In the genomic region with DNA sequence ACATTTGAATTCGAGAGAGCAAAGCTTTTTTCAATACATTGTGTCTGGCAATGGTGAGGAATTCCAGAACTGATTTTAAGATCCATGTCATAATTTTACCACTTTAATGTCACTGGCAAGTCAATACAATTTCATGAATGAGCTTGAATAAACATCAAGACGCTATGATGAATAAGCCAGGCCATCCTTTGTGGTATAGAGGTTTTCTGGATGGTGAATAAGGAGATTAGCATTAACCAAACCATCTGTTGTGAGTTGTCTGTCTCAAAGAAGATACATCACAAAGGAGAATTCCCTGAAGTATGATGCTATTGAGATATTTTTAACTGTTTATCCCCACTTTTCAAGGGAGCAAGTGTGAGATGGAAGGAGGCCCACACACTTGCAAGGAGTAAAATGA, we compare ENCODE assay signal across 18 mouse cellular contexts.
"Had no signal": no experiment of that assay in that cellular context is flagged by ENCODE, and none has a peak within 500 bp of the region (broad histone marks: within the 10 kb centered on the region; RNA-seq: fewer than 3 reads in every experiment).

No protein-coding gene starts in this region.

- DNase-seq: kidney, adult 11 months; kidney, adult 8-10 months; kidney, postnatal 10 days; kidney, postnatal 36 days; left cerebral cortex, postnatal 4 days; liver, embryonic 13.5 days; lung, adult 2 months; lung, postnatal 14 days; lung, postnatal 4 days; right cerebral cortex, adult 18-20 months; right cerebral cortex, postnatal 14 days; right cerebral cortex, postnatal 4 days; thymus, postnatal 25 days had no signal

- H3K9ac ChIP-seq: intestine, embryonic 15.5 days; kidney, embryonic 15.5 days; limb, embryonic 13.5 days; liver, embryonic 13.5 days; stomach, embryonic 15.5 days had no signal

- H3K4me3 ChIP-seq: intestine, embryonic 15.5 days; kidney, embryonic 15.5 days; limb, embryonic 13.5 days; liver, embryonic 13.5 days; stomach, embryonic 15.5 days had no signal

- H3K4me1 ChIP-seq: intestine, embryonic 15.5 days; kidney, embryonic 15.5 days; limb, embryonic 13.5 days; liver, embryonic 13.5 days; stomach, embryonic 15.5 days had no signal

- H3K9me3 ChIP-seq: intestine, embryonic 15.5 days; kidney, embryonic 15.5 days; limb, embryonic 13.5 days; liver, embryonic 13.5 days; stomach, embryonic 15.5 days had no signal

- H3K27ac ChIP-seq: intestine, embryonic 15.5 days; kidney, embryonic 15.5 days; limb, embryonic 13.5 days; liver, embryonic 13.5 days; stomach, embryonic 15.5 days had no signal

- ATAC-seq: intestine, embryonic 15.5 days; midbrain, embryonic 16.5 days had no signal

- H3K4me2 ChIP-seq: intestine, embryonic 15.5 days; kidney, embryonic 15.5 days; limb, embryonic 13.5 days; liver, embryonic 13.5 days; stomach, embryonic 15.5 days had no signal

- H3K27me3 ChIP-seq: intestine, embryonic 15.5 days; kidney, embryonic 15.5 days; limb, embryonic 13.5 days; liver, embryonic 13.5 days; stomach, embryonic 15.5 days had no signal

- H3K36me3 ChIP-seq: intestine, embryonic 15.5 days; kidney, embryonic 15.5 days; limb, embryonic 13.5 days; liver, embryonic 13.5 days; stomach, embryonic 15.5 days had no signal
